Mouse (Mus musculus) urinary bladder, postnatal 4 days (tissue): ENCODE results near the gene Dicer1.
A peak's percentile ranks its signal among the peaks of the same experiment; 100 is the strongest.

Experiments used
- DNase-seq, 2 experiments: peaks; one replicate each; pipeline ENCODE4 v3.0.0; 2021 to 2022; ENCODE audit warnings: low spot score in 2 of 2

The Dicer1 gene

GRCm38 (mm10) chr12:104677371-104677924 is 74.3 kb downstream of the Dicer1 start:
- DNase-seq: no peak

- no peak for DNase-seq
Measured at GRCm38 (mm10) chr12:104676535-104677370, 75.0 kb downstream of the Dicer1 start.

DNA sequence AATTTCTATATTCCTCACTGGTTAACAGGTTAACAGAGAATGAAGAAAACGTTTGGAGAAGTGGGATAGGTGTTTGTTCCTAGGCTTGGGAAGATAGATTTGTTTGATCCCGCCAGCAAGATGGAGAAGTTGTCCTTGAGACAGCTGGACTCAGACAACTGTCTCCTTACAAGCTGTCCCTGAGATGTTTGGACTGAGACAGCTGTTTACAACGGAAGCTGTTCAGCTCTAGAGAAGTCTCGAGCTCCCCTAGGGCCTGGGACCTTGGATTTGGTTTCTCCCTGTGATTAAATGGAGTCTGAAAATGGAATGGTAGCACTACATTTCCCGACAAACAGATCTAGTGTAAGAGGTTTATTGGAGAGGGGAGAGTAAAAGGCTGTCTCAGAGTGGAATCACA is 78.8 kb downstream of the Dicer1 start:
- no peak for DNase-seq

- no peak for DNase-seq
Measured at GRCm38 (mm10) chr12:104672406-104672805, 79.3 kb downstream of the Dicer1 start.

DNA sequence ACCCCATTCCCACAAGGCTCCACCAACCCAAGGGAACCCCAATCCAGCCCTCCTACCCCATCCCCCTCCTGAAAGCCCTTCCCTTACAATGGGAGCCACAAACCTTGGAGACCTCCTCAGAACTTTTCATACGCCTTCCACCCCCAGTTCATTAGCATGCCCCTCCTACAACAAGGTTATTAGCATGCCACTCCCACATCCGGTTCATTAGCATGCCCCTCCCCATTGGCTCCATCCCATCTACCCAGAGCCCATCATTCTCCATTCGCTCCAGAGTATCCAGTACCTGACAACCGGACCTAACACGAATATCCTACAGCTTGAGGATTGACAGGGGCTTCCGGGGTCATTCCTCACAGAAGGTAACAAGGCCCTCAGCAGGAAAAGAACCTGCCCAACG is 83.9 kb downstream of the Dicer1 start:
- DNase-seq: no peak

DNA sequence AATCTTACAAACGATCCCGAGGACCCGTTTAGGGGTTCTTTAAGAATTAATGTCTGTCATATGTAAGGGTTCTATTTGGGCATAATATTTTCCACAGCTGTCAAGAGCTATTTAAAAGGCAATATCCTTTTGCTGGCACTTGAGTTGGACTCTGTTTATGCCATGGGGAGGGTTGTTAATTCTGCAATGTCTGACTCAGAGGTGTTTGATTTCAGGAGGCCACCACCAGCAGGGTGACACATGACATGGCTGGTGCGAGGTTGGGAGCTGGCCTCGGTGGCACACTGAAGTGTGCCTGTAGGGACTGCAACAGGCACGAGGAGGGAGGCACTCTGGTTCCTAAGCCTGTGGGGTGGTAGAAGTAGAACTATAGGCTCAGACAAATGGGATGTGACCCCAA is 85.8 kb downstream of the Dicer1 start:
- no peak for DNase-seq

DNA sequence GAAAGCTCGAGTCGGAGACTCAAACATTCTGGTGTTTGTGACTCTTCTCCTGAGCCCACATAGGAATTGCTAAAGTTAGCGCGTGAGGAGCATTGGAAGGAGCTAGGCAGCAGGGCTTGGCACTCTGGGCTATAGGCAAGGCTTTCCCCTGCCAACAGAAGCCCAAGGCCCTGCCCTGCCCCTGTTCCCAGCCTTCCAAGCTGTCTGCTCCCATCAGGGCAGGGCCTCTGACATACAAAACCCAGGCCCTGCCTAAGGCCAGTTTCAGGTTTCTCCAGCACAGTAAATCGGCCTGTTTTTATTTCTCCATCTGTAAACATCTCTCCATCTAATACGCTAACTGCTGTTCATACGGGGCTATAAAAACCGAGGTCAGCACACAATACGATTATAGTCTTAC is 86.2 kb downstream of the Dicer1 start:
- no peak for DNase-seq

DNA sequence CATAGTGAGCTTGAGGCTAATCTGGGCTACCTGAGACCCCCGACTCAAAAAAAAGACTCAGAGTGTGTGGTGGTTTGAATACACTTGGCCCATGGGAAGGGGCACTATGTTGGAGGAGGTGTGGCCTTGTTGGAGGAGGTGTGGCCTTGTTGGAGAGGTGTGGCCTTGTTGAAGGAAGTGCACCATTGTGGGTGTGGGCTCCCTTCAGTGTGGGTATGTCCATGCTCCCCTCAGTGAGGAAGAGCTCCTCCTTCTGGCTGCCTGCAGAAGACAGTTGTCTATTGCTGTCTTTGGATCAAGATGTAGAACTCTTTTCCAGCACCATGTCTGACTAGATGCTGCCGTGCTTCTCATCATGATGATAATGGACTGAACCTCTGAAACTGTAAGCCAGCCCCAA is 95.6 kb downstream of the Dicer1 start:
- DNase-seq: no peak

- DNase-seq: no peak
Measured at GRCm38 (mm10) chr12:104655006-104655405, 96.7 kb downstream of the Dicer1 start.

DNA sequence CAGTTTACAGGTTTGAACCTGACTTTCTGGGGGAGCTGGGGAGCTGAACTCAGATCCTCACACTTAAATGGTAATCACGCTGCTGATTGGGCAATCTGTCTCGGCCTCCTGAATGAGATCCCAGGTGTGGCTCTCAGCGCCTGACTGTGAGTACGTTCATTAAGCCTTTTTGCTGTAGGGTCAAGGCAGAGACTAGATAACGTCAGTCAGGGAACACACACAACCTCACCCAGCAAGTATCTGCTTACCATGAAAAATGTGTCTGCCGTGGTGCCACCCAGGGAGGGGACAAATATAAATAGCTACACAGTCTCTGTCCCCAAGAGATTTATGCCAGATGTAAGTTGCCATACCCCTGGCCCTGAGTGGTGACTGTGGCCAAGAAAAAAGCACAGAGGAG is 99.7 kb downstream of the Dicer1 start:
- DNase-seq: no peak

DNA sequence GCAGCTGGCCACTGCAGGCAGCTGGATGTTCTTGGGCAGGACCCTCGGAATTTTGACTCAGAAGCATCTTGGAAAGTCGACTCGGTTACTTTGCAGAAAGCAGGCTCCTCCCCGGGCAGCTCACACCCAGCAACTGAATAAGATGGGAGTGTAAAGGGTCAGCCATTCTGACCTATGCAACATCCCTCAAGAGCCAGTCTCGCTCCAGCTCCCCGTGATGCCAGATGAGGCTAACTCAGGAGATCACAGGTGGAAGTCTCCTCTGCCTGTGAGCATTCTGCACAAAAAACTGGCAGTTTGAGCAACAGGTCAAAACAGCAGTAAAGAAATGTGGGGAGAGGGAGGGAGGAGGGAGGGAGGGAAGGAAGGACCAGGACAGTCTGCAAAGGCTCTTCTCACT is 100.5 kb downstream of the Dicer1 start:
- no peak for DNase-seq

GRCm38 (mm10) chr12:104650510-104651260 is 101.1 kb downstream of the Dicer1 start:
- DNase-seq: no peak

GRCm38 (mm10) chr12:104648366-104648765 is 103.4 kb downstream of the Dicer1 start:
- no peak for DNase-seq

GRCm38 (mm10) chr12:104642337-104642736 is 109.4 kb downstream of the Dicer1 start:
- peak in 1 of 2 experiments; percentile 24 for DNase-seq

DNA sequence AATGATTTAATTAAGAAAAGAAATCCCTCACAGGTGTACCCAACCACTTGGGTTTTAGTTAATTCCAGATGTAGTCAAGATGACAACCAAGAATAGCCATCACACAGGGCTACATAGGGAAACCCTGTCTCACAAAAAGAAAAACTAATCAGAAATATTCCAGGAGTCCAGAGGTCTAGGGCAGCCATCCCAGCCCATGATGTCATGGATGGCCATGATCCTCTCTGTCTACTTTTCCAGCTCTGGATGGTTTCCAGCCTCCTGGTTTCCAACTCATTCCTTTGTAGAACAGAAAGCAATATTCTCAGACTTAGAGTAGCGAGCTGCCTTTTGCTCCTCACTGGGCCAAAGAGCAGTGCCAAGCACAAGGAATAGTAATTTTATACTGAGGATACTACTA is 110.8 kb downstream of the Dicer1 start:
- no peak for DNase-seq

GRCm38 (mm10) chr12:104638156-104638555 is 113.6 kb downstream of the Dicer1 start:
- no peak for DNase-seq
